Mouse (Mus musculus) kidney, postnatal 0 days (tissue): ENCODE data around the gene Teddm1a. TPM values are rescaled to one million over a fixed set of nuclear protein-coding genes. Genes with fewer than 3 reads are reported as not detected.
"Not testable (repeated sequence)": the region's sequence is repeated elsewhere in the genome, so short reads cannot be mapped to it uniquely, and the experiment has no call there.

Source experiments
- ATAC-seq: fragments of 200-750 bp; cut with Nextera tagmentation; replicated peaks from 2 replicates; pipeline ENCODE4 v1.8.0; 2017; ENCODE audit warnings: low read depth, moderate number of reproducible peaks, moderate TSS enrichment, moderate library complexity; ENCODE audit not compliant: low FRiP score
- DNase-seq: peaks from one replicate; pipeline ENCODE4 v3.0.0-alpha.2; 2016; ENCODE audit warnings: low spot score
- H3K27ac ChIP-seq: fragments of 300-500 bp; sonication (generic); 2 replicates; pipeline ENCODE4 v1.5.1; 2014; ENCODE audit warnings: mild to moderate bottlenecking
- H3K27me3 ChIP-seq: fragments of 300-500 bp; sonication (generic); 2 replicates; pipeline ENCODE4 v1.6.1; 2014; ENCODE audit warnings: low read length, mixed read lengths; ENCODE audit not compliant: insufficient read depth
- H3K36me3 ChIP-seq: fragments of 300-500 bp; sonication (generic); 2 replicates; pipeline ENCODE4 v1.6.1; 2014; ENCODE audit warnings: low read length, mixed read lengths; ENCODE audit not compliant: insufficient read depth
- H3K4me1 ChIP-seq: fragments of 300-500 bp; sonication (generic); replicated peaks from 2 replicates; pipeline ENCODE4 v1.6.1; 2014; ENCODE audit warnings: antibody characterized with exemption, low read length, mixed read lengths; ENCODE audit not compliant: insufficient read depth
- H3K4me2 ChIP-seq: fragments of 300-500 bp; sonication (generic); 2 replicates; pipeline ENCODE4 v1.6.1; 2014; ENCODE audit warnings: mild to moderate bottlenecking, low read length, moderate library complexity, mixed read lengths
- H3K4me3 ChIP-seq: fragments of 300-500 bp; sonication (generic); replicated peaks from 2 replicates; pipeline ENCODE4 v1.5.1; 2014; ENCODE audit warnings: low read depth, low read length
- H3K9ac ChIP-seq: fragments of 300-500 bp; sonication (generic); 2 replicates; pipeline ENCODE4 v1.6.1; 2014; ENCODE audit warnings: low read depth, low read length
- H3K9me3 ChIP-seq: fragments of 300-500 bp; sonication (generic); replicated peaks from 2 replicates; pipeline ENCODE4 v1.6.1; 2016; ENCODE audit warnings: low read length, inconsistent platforms, mixed read lengths
- CTCF ChIP-seq: IDR thresholded peaks from 2 replicates; pipeline ENCODE4 v1.5.1; 2016; ENCODE audit warnings: antibody characterized with exemption, low read depth, mild to moderate bottlenecking, moderate library complexity
- WGBS: fragments of 180-500 bp; shearing (Covaris S2); extraction: QIAGEN DNeasy Blood & Tissue Kit; methylation state at CpG from one replicate; pipeline ENCODE4 v1.1.7; 2014; 5-methylcytosine and 5-hydroxymethylcytosine counted together
- polyA plus RNA-seq: library from polyadenylated mRNA; unstranded; fragments of >200 nt; fragmentation: Nextera tagmentation; extraction: Ambion mirVana; gene quantifications from 2 replicates; pipeline ENCODE4 v1.2.1, GENCODE M21; 2015

Teddm1a gene
- polyA plus RNA-seq, 1 experiment from 2014 or later = not detected

- H3K4me2 ChIP-seq = no peak within 1 kb of the TSS
- ATAC-seq (no peak), DNase-seq (no peak)
- no peaks in the 10 kb centered on the region for H3K9me3 ChIP-seq
- no peak within 1 kb of the TSS for H3K4me3 ChIP-seq
- H3K4me1 ChIP-seq = no peaks in the 10 kb centered on the region
- H3K27ac ChIP-seq = no peak within 1 kb of the TSS
- TF ChIP-seq CTCF = no peak
- no peaks in the 10 kb centered on the region for H3K27me3 ChIP-seq
- no peaks in the 10 kb centered on the region for H3K36me3 ChIP-seq
- 90% methylated on average over 6 of the region's 6 CpGs for WGBS
- H3K9ac ChIP-seq = no peak within 1 kb of the TSS
Observed at GRCm38 (mm10) chr1:153874045-153874444, 17.5 kb upstream of the Teddm1a start, which contains the start of gene Teddm1b. Gene Teddm1b, plus strand, starts transcription at chr1:153874345.

GRCm38 (mm10) chr1:153880391-153880790, 11.2 kb upstream of the Teddm1a start:
- H3K4me2 ChIP-seq, H3K4me3 ChIP-seq, H3K4me1 ChIP-seq, DNase-seq, H3K9ac ChIP-seq, H3K36me3 ChIP-seq, H3K27me3 ChIP-seq, H3K27ac ChIP-seq, ATAC-seq, H3K9me3 ChIP-seq: not testable (repeated sequence)
- WGBS = 96% methylated on average over 17 of the region's 17 CpGs

GRCm38 (mm10) chr1:153886024-153886633, 5.4 kb upstream of the Teddm1a start:
- Histone ChIP-seq H3K27ac (no peak overlapping the region), H3K4me1 (no peaks in the 10 kb centered on the region), H3K4me3 (no peak overlapping the region), H3K9ac (no peak overlapping the region), H3K4me2 (no peak overlapping the region), H3K27me3 (no peaks in the 10 kb centered on the region), H3K9me3 (no peaks in the 10 kb centered on the region), H3K36me3 (no peaks in the 10 kb centered on the region)
- ATAC-seq = no peak
- DNase-seq = peak; percentile 12
- TF ChIP-seq CTCF = no peak
- 17% methylated on average over 17 of the region's 17 CpGs for WGBS

GRCm38 (mm10) chr1:153890121-153890520, 1.4 kb upstream of the Teddm1a start:
- 87% methylated on average over 10 of the region's 10 CpGs for WGBS
- no peaks in the 10 kb centered on the region for H3K36me3 ChIP-seq
- H3K4me1 ChIP-seq = no peaks in the 10 kb centered on the region
- no peak overlapping the region for H3K4me2 ChIP-seq
- no peaks in the 10 kb centered on the region for H3K9me3 ChIP-seq
- ATAC-seq (no peak), DNase-seq (no peak)
- H3K27ac ChIP-seq = no peak overlapping the region
- H3K9ac ChIP-seq = no peak overlapping the region
- TF ChIP-seq CTCF = no peak
- no peak overlapping the region for H3K4me3 ChIP-seq
- no peaks in the 10 kb centered on the region for H3K27me3 ChIP-seq

- Histone ChIP-seq H3K36me3 (no peaks in the 10 kb centered on the region), H3K9ac (no peak overlapping the region), H3K27ac (no peak overlapping the region), H3K4me2 (no peak overlapping the region), H3K4me1 (no peaks in the 10 kb centered on the region), H3K4me3 (no peak overlapping the region), H3K27me3 (no peaks in the 10 kb centered on the region), H3K9me3 (no peaks in the 10 kb centered on the region)
- no peak for TF ChIP-seq CTCF
- ATAC-seq (no peak), DNase-seq (no peak)
- WGBS = 63% methylated on average over 2 of the region's 2 CpGs
Observed at GRCm38 (mm10) chr1:153893746-153894145, 2.2 kb downstream of the Teddm1a start.

- Histone ChIP-seq H3K27me3 (no peaks in the 10 kb centered on the region), H3K9me3 (no peaks in the 10 kb centered on the region), H3K4me2 (no peak overlapping the region), H3K9ac (no peak overlapping the region), H3K4me3 (no peak overlapping the region), H3K4me1 (no peaks in the 10 kb centered on the region), H3K36me3 (no peaks in the 10 kb centered on the region), H3K27ac (no peak overlapping the region)
- ATAC-seq (no peak), DNase-seq (no peak)
- WGBS = 54% methylated on average over 8 of the region's 8 CpGs
- TF ChIP-seq CTCF = no peak
Observed at GRCm38 (mm10) chr1:153894201-153894893, 2.8 kb downstream of the Teddm1a start.
